Mouse (Mus musculus): Measurements from ENCODE around the gene Dennd4c. TPM values are rescaled to one million over a fixed set of nuclear protein-coding genes. Genes with fewer than 3 reads are reported as not detected.

Dennd4c gene
- 6.2 TPM for polyA plus RNA-seq (2017; shearing (Covaris generic))

DNA sequence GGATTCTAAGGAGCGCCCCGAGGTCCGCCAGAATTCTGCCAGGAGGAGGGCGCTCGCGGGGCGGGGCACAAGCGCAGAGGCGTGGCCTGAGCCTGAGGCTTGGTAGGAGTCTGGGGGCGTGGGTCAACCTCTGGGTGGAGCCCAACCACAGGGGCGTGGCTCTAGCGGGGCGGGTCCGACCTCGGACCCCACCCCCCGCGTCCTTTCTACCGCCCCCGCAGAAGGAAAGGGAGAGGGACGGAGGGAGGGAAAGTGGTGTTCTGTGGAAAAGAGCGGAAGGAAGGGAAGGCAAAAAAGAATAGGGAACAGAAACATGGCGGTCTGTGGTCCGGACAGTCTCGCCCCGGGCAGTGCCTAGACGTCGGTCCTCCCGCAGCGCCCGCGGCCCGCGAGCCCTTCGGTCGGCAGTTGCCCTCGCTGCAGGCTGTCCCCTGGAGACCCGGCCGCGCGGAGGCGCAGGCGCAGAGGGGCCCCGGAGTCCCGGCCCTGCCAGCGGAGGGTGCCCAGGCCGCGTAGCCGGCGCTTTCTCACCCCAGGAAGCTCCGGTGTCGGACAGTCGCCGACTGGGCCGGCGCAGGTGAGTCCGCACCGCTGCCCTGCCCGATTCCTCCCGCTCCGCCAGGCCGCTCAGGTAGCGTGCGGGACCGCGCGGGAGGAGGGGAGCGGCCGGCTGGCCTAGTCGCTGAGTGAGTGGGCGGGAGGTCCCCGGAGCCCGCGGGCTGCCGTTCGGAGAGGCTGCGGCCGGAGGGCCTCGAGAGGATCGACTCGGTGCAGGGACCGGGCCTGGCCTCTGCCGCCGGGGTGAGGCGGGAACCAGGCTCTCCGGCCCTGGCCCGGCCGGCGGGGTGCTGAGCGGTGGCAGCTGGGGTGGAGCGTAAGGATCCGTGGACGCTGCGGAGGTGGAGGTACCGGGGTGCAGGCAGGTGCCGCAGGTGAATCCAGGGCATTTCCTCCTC, at the start of gene Dennd4c:
Gene Dennd4c, plus strand, starts transcription at position 220 of the 956 bp plus-strand sequence.

DNA sequence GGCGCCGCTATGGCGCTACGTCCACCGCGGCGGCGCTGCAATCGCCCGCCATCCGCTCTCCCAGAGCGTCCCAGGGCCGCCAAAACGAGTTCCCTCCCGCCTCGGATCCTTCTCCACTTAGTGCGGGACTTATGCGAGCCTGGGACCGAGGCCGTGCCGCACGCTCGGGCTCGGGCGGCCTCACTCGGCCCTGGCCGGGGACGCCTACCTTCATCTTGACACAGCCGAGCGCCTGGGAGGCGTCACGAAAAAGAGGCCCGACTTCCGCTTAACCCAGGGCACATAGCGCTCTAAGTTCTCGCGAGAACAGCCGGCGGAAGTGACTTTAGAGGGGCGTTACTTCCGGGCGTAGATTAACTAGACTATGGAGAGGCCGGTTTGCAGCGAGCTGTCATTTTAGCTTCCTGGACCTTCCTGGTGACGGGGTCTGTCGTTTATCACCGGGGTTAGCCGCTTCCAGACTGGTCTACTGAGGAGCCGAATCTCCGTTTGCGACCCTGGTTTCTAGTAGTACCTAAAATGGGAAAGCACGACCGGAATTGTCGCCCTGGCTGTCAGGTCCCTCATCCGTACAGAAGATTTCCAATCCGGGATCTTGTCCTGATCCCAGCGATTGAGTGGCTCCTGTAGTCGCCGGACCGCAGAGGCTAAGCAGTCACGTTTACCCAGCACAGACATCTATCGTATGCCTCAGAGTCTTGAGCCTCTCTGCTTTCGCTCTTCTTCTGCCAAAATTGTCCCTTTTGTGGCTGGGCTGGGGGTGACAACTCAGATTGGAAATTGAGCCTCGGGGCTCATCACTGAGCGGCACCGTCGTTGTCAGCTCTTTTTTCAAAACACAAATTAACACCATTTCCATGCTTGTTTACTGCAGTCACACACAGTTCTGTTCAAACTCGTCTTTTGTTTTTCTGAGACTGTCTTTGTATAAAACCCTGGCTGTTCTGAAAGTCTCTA, 109.0 kb downstream of the Dennd4c start, which contains the start of gene Rps6:
Gene Rps6, minus strand, starts transcription at position 300 of the 957 bp plus-strand sequence.

DNA sequence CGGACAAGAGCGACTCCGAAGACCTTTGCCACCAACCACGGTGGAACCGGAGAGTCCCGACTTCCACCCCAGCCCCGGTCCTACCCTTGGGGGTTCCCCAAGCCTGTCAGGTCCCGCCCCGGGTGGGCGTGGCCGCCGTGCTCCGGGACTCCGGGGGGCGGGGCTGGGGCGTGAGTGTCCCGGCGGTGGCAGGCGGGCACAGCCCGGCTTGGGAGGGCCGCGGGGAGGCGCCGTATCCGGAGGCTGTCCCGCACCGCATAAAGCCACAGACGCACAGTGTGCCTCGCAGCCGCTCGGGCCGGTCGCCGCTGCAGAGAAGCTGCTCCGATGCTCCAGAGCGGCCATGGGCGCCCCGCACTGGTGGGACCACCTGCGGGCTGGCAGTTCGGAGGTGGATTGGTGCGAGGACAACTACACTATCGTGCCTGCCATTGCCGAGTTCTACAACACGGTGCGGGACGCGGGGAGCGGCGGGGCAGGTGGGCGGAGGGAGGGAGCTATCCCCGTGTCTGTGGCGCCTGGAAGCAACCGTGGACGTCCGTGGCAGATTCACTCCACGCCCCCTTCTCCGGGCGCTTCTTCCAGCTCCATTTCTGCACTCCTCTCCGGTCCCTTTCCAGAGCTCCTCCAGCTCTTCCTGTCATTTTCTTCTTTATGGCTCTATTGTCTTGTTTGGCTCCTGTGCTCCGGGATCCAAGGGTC, 125.9 kb downstream of the Dennd4c start, which contains the start of gene Acer2:
Gene Acer2, plus strand, starts transcription at position 251 of the 702 bp plus-strand sequence.

Other genes starting within 250 kb of the Dennd4c start
- gene Saxo1, start 190.2 kb upstream of the Dennd4c start, polyA plus RNA-seq (2017; shearing (Covaris generic)), result not detected
- gene Rraga, start 172.9 kb upstream of the Dennd4c start, polyA plus RNA-seq (2017; shearing (Covaris generic)), result 37.1 TPM
- 28.4 TPM for gene Haus6, start 136.5 kb upstream of the Dennd4c start, polyA plus RNA-seq (2017; shearing (Covaris generic))
- 23.4 TPM for gene Plin2, start 78.5 kb upstream of the Dennd4c start, polyA plus RNA-seq (2017; shearing (Covaris generic))
- 839 TPM for gene Rps6, start 108.9 kb downstream of the Dennd4c start, polyA plus RNA-seq (2017; shearing (Covaris generic))
- gene Acer2, start 125.8 kb downstream of the Dennd4c start, polyA plus RNA-seq (2017; shearing (Covaris generic)), result 15.5 TPM